Mouse (Mus musculus): ENCODE data around the gene Ctnna2.
A peak's percentile ranks its signal among the peaks of the same experiment; 100 is the strongest.

Gene Ctnna2

DNA sequence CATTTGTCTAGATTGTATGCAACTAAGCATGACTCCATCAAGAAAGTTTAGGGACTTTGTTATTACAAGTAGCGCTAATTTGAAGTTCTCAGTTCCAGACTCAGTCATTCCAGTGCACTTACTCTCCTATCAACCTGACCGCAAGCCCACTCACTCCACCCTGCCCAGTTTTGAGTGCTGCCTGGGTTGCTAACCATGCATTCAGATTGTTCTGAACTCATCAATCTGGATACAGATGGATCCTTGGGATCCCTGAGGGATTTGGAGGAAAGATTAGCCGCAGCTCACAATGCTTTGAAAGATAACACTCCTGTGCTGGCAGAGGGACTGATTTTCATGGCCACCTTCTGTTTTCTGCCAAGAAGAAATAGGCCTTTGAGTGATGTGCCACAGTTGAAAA lies 168.5 kb downstream of the Ctnna2 start:
- no peak for DNase-seq

DNA sequence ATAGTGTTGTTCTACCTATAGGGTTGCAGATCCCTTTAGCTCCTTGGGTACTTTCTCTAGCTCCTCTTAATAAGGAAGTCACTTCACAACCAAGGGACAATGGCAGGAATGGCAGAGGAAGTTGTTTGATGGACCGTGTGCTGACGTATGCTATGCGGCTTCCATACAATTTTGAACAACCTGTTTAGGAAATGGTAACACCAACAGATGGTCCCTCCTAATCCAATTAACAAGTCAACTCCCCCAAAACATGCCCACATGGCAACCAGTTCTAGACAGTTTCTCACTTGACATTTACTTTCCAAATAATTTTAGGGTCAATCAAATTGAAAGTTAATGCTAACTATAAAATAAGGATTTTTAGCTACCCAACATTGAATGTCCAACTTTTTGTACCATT lies 176.9 kb downstream of the Ctnna2 start:
- peak in 1 of 2 experiments; percentile 5 for DNase-seq

DNA sequence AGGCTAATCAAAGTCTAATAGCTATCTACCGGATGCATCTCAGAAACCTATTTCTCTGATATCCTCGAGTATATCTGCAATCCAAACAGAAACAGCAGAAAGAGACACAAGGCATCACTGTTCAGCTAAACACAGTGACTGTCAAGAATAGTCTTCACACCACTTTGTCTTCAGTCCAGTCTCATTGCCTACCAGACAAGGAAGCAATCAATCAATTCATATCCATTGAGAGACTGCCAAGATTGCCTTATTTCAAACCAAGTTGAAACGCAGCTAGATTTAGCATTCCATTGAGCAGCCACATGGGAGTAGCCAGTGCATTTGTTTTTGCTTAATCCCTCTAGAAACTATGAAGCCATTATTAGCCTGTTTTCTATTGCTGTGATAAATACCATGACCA lies 196.2 kb downstream of the Ctnna2 start:
- DNase-seq, result no peak

DNA sequence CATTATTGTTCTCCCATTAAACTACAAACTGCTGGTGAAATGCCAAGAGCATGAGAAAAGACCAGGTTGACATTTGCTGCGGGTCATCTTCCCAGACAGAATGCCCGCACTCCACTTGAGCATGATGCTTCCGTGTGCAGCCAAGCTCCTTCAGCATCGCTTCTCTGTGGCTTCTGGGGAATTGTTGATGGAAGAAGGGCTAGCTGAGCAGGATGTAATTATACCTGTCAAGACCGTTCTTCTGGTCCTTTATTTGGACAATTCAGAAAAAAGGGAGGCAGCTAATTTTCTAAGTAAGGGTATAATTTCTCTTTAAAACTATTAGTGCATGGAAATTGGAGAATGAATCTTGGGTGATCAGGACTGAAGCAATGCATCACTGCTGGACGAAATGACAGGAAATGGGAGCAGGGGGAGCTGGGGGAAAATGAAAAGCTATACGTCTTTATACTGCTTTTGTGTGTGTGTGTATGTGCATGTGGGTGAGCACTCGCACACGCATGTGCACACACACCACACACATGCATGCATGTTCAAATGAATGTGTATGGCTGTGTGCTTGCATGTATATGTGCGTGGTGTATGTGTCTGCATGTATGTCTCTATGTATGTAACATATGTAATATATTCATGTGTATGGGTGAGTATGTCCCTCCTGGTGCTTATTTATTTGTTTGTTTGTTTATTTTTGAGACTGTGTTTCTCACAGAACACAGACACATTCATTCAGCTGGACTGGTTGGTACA lies 211.0 kb downstream of the Ctnna2 start:
- no peak for DNase-seq

DNA sequence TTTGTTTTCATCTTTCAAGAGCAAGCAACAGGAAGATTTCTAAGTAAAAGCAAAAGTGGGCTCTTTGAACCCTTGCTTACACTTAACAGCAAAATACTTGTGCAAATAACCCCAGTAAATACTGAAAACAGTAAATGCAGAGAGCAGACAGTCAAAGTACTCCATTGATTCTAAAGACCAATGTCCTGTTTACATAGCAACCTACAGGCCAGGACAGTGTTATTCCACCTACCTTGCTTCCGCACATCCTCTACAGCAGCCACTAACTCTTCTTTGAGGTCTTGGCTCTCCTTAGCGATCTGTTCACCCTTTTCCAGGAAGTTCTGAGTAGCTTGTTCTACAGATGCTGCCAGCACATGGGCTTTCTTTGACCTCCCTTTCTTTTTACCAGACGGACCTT lies 221.3 kb downstream of the Ctnna2 start:
- DNase-seq, result no peak

DNA sequence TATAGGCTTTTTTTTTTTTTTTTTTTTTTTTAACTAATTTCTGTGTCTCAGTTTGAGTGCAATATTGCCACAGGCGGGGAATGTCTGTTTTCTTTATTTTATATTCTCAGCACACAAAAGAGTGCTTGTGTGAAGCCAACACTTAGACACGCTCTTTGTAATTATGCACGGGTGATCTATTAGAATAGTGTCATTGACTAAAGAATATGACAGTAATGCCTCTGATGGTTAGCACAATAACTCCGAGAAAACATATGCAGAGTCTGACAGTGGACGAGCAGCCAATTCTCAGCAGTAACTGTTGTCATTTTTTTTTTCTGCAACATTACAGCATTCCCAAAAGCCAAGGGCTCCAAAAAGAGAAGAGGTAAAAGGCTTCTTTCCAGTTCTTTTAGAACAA lies 234.1 kb downstream of the Ctnna2 start:
- no peak for DNase-seq

DNA sequence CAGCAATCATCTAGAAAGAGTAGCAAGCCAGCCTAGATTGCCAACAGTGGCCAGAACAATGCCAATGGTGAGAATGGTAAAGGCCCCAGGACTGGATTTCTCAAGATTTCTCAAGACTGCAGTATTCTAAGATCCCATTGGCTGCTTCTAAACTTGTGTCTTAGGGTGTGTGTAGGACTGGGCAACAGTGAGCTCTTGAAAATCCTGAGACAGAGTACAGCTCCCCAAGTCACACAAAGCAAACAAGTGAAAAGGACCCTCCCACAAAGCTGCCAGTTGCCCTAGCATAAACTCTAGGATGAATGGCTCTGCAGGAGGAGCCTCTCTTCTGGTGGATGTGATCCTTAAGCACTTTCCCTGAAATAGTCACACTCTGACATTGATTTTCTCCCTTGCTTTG lies 235.8 kb downstream of the Ctnna2 start:
- DNase-seq, result no peak

DNA sequence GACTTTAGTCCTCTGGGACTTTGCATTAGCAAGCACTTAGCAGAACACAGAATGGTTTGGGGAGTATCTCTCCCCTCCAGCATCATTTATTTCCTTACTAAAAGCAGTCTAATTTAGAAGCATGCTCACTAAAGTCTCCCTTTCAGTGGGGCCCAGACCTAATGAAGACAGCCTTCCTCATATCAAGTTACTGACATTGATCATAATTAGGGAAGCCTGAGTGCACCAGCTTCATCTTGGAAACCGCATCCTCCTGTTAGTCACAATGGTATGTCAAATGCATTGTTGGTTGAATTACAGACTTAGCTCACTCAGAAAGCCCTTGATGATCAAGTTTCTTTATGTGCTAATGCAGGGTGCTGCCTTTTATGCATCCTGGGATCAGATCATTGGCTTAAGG lies 236.5 kb downstream of the Ctnna2 start:
- no peak for DNase-seq

DNA sequence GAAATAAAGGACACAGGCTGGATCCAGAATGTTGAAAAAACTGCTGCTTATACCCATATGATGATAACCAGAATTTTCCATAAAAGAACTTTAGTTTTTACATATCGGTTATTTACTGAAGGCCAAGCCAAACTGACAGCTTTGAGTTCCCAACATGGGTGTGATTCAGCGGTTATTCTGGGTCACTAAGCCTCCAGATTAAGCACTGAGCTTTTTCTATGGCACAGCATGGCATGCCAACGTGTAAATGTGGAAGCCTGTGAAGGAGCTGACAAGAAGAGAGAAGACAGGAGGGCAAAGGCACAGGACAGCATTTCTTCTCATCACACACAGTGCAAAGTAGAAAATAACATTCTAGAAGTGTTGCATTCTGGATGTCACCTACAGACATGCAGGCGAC lies 240.9 kb downstream of the Ctnna2 start:
- DNase-seq, result peak in 1 of 2 experiments; percentile 10

DNA sequence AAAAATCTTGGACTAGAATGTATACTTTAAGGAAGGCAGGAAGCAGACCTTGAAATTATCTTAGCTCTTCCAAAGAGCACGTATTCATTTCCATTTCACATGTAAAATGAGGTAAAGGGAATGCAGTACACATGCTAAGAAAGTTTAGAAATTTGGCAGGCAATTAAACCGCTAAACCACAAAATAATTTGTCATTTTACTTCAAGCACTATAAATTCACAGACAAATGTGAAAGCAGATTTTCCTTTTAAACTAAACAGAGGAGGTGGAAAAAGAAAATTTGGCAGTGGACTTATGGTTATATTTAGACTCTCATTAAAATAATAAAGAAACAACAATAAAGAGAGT lies 254.6 kb downstream of the Ctnna2 start:
- no peak for DNase-seq

DNA sequence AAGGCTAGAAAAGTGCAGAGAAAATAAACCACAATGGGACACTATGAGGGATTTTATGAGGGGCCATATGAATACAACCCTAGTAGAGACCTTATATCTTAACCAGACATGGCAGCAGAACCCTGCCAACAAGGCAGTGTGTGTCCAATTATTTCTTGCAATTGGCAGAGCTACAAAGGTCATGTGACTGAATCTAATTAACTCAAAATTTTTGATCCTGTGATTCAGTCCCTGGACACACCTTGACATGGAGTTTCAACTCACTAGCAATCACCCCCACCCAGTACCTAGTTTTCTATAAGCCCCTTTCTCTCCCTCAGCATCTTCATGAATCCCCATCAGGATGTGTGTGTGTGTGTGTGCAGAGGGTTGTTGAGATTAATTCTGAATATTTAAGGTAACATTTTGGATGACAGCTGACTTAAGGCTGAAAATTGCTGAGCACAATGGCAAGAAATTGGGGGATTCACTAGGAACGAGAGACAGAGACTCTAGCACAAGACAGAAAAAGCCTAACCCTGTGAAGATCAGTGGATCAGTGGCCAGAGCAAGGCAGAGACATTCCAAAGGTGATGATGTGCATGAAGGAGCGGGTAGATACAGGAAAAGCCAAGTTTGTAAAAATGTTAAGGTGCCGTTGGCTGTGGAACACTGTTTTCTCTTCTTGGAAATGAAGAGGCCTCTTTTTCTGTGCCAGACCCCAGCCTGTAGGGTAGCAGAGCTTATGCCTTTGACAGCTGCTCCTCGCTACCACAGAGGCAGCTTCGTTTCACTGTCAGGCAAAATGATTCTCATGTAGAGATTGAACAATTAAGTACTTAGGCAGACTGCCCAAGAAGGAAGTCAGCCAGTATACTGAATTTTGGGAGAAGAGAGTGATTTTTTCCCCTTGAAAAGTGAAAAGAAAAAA lies 255.2 kb downstream of the Ctnna2 start:
- peak; percentile 56 to 67 for DNase-seq

DNA sequence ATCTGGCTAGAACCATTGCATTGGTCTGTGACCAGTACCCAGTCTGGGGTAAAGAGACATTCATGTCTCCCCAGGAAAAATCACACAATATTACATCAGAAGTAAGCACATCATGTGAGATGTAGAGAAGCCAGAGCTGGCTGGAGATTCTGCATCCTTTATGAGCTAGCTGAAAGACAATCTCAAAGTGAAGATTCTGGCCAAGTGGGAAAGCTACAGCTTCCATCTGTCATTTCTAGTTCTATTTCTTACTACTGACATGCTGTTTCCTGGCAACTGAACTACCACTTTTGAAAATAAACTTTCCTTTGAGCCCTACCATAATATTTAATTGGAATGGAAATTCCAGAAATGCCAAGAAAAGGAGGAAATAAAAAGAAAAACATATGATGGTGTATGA lies 285.4 kb downstream of the Ctnna2 start:
- DNase-seq, result peak in 1 of 2 experiments; percentile 20

DNA sequence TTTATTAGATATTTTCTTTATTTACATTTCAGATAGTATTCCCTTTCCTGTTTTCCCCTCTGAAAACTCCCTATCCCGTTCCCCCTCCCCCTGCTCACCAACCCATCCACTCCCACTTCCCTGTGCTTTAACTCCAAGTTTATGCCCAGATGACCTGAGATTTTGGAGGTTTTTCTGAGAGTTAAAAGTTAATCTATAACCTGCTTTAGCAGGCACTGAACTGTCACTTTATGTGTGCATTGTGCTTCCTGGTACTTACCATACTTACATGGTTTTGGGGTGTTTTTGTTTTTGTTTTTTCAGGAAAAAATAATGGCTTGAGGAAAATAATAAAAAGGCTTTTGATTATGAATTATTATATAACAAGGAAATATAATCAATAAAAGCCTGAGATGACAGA lies 292.3 kb downstream of the Ctnna2 start:
- DNase-seq, result no peak

DNA sequence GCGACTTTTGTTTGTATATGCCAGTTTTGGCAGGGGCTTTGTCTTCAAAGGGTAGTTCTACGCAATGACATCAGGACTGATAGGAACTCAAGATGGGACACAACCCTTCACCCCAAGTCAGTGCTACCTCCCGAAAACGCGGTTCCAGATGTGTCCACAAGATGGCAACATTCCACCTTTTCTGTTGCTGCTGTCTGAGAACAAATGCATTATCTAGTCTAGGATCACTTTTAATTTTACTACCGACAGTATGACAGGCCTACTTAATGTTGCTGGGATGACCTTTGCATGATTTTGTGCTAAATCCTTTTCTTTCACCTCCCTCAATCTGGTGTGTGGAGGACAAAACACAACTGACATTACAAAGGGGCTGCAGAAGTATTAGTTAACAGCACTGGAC lies 329.4 kb downstream of the Ctnna2 start:
- peak; percentile 73 to 76 for DNase-seq

DNA sequence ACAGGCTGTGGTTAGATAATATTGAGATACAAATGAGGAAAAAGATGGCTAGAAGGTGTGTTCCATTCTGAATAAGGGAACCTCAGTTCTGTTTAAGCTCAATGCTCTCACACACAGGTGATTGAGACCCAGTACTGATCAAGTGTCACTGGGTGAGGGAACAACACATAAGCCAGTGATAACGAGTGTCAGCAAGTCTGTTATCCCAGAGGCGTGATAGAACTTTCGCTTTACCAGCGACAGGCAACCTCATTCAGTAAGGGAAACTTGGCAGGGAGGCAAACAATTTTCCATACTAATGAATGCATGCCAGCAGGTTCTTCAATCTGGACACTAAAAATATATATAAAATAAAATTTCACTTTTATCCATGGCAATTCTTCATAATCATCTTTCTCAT lies 334.9 kb downstream of the Ctnna2 start:
- DNase-seq, result no peak

DNA sequence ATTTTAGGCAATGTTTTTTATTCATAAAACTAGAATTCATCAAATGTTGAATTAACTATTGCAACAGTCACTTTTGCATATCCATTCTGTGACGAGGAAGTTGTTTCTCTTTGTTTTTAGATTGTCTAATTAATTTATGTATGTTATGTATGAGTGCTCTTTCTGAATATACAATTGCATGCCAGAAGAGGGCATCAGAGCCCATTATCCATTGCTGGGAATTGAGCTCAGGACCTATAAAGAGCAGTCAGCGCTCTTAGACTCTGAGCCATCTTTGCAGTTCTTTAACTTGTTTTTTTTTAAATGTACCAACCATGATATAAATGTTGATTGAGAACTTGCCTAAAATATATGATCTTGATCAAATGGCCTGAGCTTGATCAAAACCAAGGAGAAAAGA lies 340.7 kb downstream of the Ctnna2 start:
- peak; percentile 20 to 31 for DNase-seq

DNA sequence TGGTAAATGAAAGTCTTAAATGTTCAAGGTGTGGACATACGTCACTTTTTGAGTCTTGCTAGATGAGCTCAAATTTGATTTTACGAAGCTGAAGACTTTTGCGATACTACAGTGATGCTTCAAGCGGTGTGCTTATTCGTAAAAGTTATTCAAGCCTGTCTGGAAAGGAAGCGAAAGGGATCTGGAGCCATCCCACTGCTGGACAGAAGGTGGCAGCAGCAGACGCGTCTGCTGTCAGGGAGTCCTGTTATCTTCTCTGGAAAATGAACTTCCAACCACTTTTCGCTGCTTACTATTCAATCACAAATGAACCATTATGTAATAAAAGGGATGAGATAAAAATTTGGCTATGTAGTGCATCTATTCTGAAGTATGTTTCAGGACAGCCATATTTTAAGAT lies 345.5 kb downstream of the Ctnna2 start:
- peak; percentile 79 to 80 for DNase-seq

DNA sequence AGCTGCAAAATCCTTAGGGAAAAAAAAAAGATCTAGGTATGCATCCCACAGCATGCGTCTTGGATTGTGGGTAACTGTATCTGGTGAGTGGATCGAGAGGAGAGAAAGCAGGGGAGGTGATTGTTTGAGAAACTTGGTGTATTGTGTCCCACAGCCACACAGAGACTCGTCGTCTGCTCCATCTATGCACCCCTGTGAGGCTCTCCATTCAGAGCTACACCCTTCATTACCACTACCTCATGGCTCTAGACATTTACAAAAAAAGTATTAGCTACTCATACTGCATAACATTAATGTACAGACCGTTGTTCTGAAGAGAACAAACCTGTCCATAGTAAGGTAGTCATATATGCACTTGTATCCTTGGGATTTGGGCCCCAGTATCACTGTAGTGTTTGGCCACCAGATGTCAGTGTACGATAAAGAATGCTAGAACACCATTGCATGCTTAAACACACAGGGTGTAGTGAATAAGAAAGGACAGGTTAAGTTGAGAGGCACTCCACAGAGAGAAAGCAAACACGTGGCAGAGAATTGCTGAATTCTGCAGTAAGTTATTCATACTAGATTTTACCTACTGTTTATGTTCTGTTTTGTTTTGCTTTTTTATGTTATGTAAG lies 350.8 kb downstream of the Ctnna2 start:
- peak; percentile 44 to 67 for DNase-seq

DNA sequence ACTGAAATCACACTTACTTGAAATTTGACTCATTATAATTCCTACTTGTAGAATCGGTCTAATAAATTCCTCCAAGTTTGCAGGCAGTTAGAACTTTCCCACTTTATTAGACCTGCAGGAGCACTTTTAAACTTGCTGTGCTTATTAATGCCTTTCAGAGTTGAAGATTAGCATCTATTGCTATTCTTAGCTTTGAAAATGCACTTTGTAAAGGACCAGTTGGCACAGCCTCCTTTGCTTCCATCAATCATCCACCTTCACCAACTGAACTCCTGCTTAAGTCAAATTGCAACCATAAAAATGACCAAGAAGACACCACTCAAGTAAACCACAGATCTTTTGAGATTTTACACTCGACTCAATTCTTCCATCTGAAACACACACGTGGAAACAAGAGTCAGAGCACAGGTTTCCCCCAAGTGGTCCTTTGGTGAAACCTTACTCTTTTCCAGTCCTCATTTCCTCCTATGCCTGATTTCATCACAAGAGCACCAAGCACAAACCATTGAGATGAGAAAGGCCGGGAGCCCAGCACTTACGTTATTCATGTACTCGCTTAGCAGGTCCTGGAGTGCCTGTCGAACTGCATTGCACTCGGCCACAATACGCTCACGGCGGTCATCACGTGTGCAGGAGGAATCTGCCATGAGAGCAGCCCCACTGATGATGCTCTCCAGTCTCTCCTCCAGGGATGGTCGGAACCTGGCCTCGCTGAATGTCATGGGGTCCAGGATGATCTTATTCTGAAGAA lies 374.7 kb downstream of the Ctnna2 start:
- no peak for DNase-seq

DNA sequence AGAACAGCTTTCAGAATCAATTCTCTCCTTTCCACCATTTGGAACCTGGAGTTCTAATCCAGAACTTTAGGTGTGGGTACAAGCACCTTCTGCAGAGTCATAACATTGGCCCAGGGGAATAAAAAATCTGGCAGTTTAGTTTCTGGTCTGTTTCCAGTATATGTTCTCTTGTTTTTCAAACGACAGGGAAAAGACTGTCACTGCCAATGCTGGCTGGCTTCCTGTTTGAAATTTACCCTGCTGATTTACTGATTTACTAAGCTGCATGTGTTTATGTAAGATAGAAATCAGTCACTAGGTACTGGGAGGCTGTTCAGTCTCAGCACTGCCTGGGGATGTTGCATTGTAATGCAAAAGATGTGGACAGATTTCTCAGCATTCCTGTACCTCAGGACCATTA lies 375.6 kb downstream of the Ctnna2 start:
- peak; percentile 19 to 43 for DNase-seq

DNA sequence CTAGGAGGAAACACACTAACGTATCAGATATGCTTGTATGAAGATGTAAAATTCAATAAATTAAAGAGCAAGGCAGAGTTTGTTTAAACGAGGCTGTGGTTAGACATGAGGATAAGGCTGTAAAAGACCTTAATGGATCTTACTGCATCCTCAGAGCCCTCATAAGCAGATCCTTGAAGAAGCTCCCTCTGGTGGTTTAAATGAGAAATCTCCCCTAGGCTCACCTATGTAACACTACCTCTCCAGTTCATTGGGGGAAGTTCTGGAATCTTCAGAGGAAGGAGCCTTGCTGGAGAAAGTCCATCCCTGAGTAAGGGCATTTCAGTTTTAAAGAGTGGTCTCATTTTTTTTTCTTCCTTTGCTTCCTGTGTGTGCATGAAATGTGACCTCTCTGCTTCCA lies 380.3 kb downstream of the Ctnna2 start:
- peak in 1 of 2 experiments; percentile 18 for DNase-seq

DNA sequence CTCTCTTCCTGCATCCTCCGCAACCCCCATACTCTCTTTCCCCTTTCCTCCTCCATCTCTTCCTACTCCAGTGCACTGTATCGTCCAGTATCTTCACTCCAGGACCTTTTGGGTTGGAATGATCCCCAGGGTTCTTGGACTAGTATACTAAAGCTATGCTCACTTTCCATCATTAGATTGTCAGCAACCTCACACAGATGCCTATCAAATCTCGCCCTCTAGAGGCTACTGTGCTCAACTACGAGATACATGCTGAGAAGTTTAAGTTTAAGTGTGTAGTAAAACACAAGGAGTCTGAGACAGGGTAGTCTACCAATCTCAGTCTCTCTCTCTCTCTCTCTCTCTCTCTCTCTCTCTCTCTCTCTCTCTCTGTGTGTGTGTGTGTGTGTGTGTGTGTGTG lies 396.9 kb downstream of the Ctnna2 start:
- DNase-seq, result peak; percentile 31 to 34

DNA sequence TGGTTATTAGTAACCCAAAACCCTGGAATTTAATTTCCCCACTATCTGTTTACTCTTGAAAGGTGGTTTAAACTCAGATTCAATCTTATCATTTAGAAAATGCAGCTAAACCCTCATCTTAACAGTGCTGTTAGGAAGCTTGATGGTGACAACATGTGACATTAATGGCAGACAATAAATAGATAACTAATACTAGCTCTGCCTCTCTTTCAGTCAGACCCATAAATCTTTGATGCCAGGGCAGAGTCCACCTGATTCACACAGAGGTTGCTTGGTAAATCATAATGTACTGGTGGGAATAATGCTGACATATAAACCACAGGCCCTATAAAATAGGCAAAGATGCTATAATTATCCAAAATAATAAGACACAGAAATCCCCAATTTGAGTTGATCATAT lies 398.6 kb downstream of the Ctnna2 start:
- DNase-seq, result no peak

All from cerebellum, postnatal 14 days (tissue).